Mouse (Mus musculus) bone marrow macrophage, adult 2 months (primary cell): ENCODE measurements at regions not wholly inside any gene's neighbourhood (a gene's known extent, or its start where the extent isn't known, plus 50 kb on each side); places are given as distances from the start of the nearest gene placed in this dataset.
"Not testable (repeated sequence)": the region's sequence is repeated elsewhere in the genome, so short reads cannot be mapped to it uniquely, and the experiment has no call there.

ENCODE experiments used
- H3K27ac ChIP-seq: 2 replicates; pipeline ENCODE4 v1.5.1; 2012; ENCODE audit warnings: low read depth, low read length; ENCODE audit not compliant: insufficient read depth
- H3K4me1 ChIP-seq: 2 replicates; pipeline ENCODE4 v1.6.1; 2012; ENCODE audit warnings: low read length; ENCODE audit not compliant: control insufficient read depth, insufficient read depth
- H3K4me3 ChIP-seq: 2 replicates; pipeline ENCODE4 v1.5.1; 2012; ENCODE audit warnings: mild to moderate bottlenecking, low read length, moderate library complexity; ENCODE audit not compliant: insufficient read depth
- CTCF ChIP-seq: IDR thresholded peaks from 2 replicates; pipeline ENCODE4 v1.5.1; 2012; ENCODE audit warnings: low read depth, mild to moderate bottlenecking, low read length, moderate library complexity
- POLR2A ChIP-seq: IDR thresholded peaks from 2 replicates; pipeline ENCODE4 v1.6.1; 2012; ENCODE audit warnings: mild to moderate bottlenecking, low read depth, low read length, borderline replicate concordance

DNA sequence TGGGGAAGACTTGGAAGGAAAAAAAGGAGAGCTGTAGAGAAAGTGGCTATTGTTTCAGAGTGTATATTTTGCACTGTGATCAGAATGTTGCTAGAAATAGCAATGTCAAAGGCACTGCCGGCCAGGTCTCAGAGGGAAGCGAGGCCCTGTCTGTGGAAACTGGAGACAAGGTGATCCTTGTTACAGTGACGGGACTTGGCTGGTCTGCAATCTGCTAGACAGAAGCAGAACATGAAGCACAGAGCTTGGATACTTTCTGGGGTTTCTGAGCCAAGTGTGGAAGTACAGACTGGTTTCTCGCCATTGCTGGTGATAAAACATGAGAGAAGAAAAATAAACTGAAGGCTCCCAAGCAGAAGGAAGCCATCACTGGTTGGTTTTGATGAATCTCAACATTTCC, 198.3 kb upstream of the Slc7a14 start:
- H3K27ac ChIP-seq, result no peak overlapping the region
- TF ChIP-seq POLR2A (no peak), CTCF (no peak)
- H3K4me3 ChIP-seq, result no peak overlapping the region
- H3K4me1 ChIP-seq, result no peaks in the 10 kb centered on the region

DNA sequence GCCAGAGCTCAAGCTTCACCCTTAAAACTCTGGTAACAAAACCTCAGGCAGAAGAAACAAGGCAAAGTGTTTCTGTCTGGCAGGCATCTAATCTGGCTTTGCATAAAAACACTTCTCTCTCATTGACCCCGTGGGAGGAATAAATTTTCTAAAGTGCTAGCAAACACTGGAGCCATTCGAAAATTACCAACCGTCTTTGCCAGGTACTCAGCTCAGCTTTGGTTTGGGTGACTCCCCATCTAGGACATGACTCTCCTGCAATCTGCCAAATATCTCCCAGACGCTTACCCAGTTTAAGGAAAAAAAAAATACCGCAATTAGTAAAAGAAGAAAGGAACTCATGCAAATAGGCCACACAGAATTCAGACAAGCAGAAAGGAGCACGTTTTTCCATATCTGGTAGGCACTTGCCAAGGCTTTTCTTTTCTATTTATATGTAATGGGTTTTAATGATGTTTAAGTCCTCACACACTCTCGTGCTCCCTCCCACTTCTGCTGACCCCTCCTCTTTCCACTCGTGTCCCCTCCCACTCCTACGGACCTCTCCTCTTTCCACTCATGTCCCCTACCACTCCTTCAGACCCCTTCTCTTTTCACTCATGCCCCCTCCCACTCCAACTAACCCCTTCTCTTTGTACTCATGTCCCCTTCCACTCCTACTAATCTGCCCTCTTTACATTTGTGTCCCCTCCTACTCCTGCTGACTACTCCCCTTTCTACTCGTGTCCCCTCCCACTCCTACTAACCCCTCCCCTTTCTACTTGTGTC, 189.2 kb upstream of the Slc7a14 start:
- Histone ChIP-seq H3K4me3 (no peak overlapping the region), H3K4me1 (no peaks in the 10 kb centered on the region), H3K27ac (no peak overlapping the region)
- TF ChIP-seq POLR2A (no peak), CTCF (no peak)

DNA sequence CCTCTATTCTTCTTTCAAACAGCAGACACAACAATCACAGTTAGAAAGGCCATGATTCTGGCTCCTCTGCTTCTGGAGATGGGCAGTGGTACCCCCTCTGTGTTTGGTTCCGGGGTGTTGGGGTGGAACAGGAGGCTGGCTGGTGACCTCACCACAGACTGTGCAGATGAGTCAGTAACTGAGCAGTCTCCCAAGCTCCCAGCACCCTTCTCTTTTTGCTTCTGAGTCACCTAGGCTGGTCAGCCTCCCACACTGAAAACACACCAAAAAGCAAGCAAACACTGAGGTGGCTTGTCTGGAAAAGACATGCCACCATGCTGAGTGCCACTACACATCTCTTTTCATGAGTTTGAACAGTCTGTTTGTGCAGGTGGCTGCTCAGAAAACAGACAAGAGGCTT, 185.1 kb upstream of the Slc7a14 start:
- TF ChIP-seq POLR2A (no peak), CTCF (no peak)
- Histone ChIP-seq H3K27ac (no peak overlapping the region), H3K4me3 (no peak overlapping the region), H3K4me1 (no peaks in the 10 kb centered on the region)

DNA sequence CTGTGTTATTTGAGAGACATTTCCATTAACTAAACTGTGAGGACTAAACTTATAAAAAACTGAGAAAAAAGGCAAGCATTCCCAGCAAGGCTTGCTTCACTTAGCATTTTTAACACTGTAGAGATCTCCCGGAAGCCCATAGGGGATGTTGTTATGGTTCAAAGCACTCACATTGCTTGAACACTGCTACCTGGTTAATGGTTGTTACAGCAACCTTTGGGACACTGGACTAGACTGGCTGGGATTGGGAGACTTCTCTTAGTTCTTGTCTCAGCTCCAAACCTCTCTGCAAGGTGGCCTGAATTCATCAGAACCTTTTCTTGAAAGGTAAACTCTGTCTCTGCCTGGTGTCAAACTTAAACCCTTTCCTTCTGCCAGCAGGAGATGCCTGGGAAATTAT, 184.5 kb upstream of the Slc7a14 start:
- Histone ChIP-seq H3K4me1 (no peaks in the 10 kb centered on the region), H3K4me3 (no peak overlapping the region), H3K27ac (no peak overlapping the region)
- TF ChIP-seq CTCF, result no peak
- no peak for TF ChIP-seq POLR2A

DNA sequence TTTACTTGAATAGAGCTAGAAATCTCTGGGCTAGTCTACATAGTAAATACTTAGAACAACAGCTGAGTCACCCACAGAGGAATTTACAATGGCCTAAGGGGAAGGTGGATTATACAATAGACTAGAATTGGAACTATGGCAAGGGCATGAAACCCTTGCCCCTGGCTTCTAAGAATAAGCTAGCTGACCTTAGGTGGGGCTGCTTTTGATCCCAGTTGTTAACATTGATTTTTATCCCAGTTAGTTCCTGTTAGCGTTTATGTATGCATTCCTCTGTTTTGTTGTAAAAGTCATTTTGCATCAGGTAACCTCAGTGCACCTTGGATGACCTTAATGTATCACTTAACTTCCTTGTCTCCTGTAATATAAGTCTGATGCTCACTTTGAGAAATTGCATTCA, 181.6 kb upstream of the Slc7a14 start:
- H3K27ac ChIP-seq, H3K4me3 ChIP-seq, H3K4me1 ChIP-seq: not testable (repeated sequence)

DNA sequence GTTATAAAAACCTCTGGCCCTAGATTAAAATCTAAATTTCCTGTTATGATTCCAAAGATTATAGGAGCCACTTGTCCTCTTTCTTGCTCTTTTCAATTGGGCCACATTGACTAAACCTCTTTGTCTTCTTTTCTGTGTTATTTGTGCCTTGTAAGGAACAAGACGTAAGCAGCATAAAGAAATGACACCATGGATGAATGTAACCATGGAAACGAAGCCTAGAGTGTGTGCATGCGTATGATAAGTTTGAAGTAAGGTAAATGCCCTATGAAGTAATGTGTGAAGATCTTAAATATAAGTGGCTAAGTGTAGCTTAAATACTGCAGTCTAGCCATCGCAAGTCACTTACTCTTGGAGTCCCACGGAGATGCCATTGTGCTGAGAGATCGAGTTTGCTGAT, 177.4 kb upstream of the Slc7a14 start:
- H3K4me1 ChIP-seq, result no peaks in the 10 kb centered on the region
- H3K27ac ChIP-seq, result no peak overlapping the region
- TF ChIP-seq POLR2A (no peak), CTCF (no peak)
- H3K4me3 ChIP-seq, result no peak overlapping the region

DNA sequence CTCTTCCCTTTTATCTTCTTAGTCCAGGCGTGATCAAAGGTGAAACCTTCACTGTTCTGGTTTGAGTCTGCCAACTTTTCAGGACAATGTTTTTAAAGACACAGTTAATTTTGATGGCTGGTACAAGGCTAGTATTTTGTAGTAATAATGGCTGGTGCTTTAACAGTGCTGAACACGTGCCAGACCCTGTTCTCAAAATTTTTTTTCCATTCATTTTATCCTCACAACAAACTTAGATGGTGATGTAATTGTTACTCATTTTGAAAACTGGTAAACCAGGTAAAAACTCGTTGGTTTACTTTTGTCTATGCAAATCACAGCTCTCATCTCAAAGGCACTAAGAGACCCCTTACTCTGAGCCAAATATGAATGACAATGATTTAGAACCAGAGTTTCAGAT, 171.8 kb upstream of the Slc7a14 start:
- Histone ChIP-seq H3K4me3 (no peak overlapping the region), H3K27ac (no peak overlapping the region), H3K4me1 (no peaks in the 10 kb centered on the region)
- TF ChIP-seq CTCF, result no peak
- TF ChIP-seq POLR2A, result no peak

DNA sequence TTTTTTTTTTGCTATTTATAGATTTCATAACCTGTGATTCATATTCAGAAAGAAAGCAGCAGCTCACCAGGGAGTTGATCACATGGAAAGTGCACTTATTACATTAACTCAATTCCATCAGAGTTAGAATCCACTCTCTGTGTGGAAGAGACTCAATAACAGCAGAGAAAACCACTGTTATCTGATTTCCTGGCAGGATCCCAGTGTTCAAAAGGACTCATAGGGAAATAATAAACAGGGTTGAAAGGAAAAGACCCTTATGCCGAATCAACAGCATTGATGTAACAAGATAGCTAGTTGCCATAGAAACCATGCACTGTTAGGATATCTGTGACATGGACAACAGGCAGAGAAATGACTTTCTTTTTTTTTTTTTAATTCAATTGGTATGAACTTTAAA, 157.7 kb upstream of the Slc7a14 start:
- no peak overlapping the region for H3K27ac ChIP-seq
- no peak for TF ChIP-seq POLR2A
- no peak for TF ChIP-seq CTCF

DNA sequence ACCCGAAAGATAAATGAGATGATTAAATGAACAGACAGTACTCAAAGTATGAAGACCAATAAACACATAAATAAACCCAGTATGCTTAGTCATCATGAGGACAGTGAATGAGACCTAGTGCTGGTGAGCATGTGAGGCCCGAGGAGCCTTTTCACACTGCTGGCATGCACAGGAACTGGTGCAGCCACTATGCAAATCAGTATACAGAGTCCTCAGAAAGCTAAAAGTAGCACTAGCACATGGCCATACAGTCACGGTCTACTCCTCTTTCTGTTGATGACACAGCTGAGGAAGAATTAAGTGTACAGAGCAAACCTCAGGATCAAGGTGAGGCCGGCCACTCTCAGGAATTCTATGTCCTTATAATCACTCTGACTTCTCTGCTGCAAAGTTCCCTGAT, 154.1 kb upstream of the Slc7a14 start:
- TF ChIP-seq CTCF (no peak), POLR2A (no peak)
- peaks cover 5% of the 10 kb centered on the region for H3K4me1 ChIP-seq
- H3K4me3 ChIP-seq, result no peak overlapping the region
- H3K27ac ChIP-seq, result no peak overlapping the region; the same call in 1 of the 2 replicates

More for the DNA sequence above, 157.7 kb upstream of the Slc7a14 start:
- Histone ChIP-seq H3K4me1 (peaks cover 2% of the 10 kb centered on the region; the same call in 1 of the 2 replicates), H3K4me3 (no peak overlapping the region)

DNA sequence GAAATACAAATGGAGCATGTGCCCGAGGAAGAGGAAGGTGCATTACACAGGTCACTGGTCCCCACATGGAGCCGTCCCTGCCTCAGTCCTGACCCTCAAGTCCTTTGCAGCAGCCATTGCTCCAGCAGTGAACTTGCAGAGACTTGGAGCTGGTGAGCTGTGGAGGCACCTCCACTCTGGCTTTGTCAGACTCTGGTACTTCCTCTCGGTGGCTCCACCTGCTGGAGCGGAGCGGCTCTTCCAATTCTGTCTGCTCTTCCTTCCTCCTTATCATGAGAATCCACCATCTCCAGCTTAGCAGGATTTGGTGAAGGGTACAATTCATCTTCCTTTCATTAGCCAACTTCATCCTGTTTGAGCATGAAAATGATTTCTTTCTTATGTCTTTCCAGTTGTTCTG, 149.3 kb upstream of the Slc7a14 start:
- no peak for TF ChIP-seq POLR2A
- TF ChIP-seq CTCF, result peak; percentile 41; the same call in 1 of the 2 replicates
- Histone ChIP-seq H3K4me1 (peaks cover 9% of the 10 kb centered on the region), H3K27ac (no peak overlapping the region), H3K4me3 (no peak overlapping the region)
